Mouse (Mus musculus): ENCODE data around the gene Cacna1e.

GRCm38 (mm10) chr1:154748531-154748930 is 135.8 kb downstream of the Cacna1e start:
- TF ChIP-seq POLR2A (IDR thresholded peaks at IDR 0.05; ENCODE audit: borderline replicate concordance, extremely low read depth, insufficient read depth, insufficient read length, poor library complexity, severe bottlenecking): no peak
- TF ChIP-seq CTCF (IDR thresholded peaks at IDR 0.05; ENCODE audit: borderline replicate concordance, extremely low read depth, insufficient read depth, insufficient read length): no peak

Measured in brain, embryonic 14.5 days (tissue).